Mouse (Mus musculus) erythroid progenitor cell, adult 5-6 weeks (primary cell): ENCODE measurements around the gene Gm28845. TPM values are rescaled to one million over a fixed set of nuclear protein-coding genes. Genes with fewer than 3 reads are reported as not detected.

Source experiments
- ATAC-seq: replicated peaks from 2 replicates; pipeline ENCODE4 v1.8.0; 2016; ENCODE audit warnings: moderate number of reproducible peaks, mild to moderate bottlenecking, moderate TSS enrichment, inconsistent platforms; ENCODE audit not compliant: poor library complexity, low FRiP score, severe bottlenecking
- total RNA-seq, 2 experiments: library from RNA; stranded (forward) in 1 of 2; stranded (reverse) in 1 of 2; fragments of 150-400 nt in 1 of 2; fragments of 186-747, 209-891 nt in 1 of 2; gene quantifications; 2 replicates each; pipeline versions ENCODE4 v1.2.3 to v1.2.4; 2015 to 2017; ENCODE audit warnings: low replicate concordance in 2 of 2

Gm28845 gene
- total RNA-seq (2015; ENCODE audit: low replicate concordance): not detected in 2 replicates
- total RNA-seq (2017; ENCODE audit: low replicate concordance): not detected in 2 replicates

- no peak for ATAC-seq
These were observed at the start of gene Gm28845 for GRCm38 (mm10) chr1:65119438-65119837. Gm28845 (minus strand) TSS chr1:65119558.

- no peak for ATAC-seq
These were observed 48.1 kb upstream of the Gm28845 start for GRCm38 (mm10) chr1:65167496-65167895.

- ATAC-seq: no peak
These were observed 42.9 kb upstream of the Gm28845 start for GRCm38 (mm10) chr1:65162210-65162609.

- ATAC-seq: no peak
These were observed 36.8 kb upstream of the Gm28845 start for GRCm38 (mm10) chr1:65156111-65156510.

GRCm38 (mm10) chr1:65154814-65155213 lies 35.5 kb upstream of the Gm28845 start:
- ATAC-seq: no peak

DNA sequence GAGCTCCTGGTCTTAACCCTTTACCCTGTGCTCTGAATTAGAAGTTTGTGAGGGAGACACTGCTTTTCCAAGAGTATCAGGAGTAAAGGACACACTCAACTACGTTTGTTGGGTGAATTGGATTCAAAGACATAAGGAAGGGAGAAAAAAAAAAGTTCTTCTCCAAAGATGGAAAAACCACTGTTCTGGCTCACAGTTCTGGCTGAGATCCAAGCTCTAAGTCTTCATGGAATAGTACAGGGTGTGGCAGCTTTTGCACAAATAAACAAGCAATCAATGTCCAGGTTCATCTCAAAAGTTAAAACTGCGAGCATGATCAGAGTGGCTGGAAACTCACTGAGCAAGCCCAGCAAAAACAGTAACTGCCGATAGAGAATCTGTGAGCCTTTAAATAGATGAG lies 28.6 kb upstream of the Gm28845 start:
- no peak for ATAC-seq

GRCm38 (mm10) chr1:65147326-65147725 lies 28.0 kb upstream of the Gm28845 start:
- ATAC-seq: no peak

DNA sequence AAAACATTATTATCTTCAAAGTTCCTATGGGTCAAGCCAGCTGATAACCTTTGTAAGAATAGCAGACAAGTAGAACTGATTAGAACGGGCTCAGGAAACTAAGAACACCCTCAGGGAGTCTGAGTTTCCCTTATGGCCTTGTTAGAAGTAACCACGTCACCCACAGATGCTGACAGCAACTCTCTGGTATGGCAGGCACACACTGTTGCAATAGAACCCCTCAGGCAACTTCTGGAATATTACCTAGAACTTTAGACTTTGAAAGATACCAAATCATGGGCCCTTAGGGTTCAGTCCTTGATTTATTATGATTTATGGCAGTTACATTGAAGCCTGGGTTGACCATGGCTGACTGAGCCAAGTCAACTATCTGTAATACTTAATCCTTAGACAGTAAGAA lies 27.2 kb upstream of the Gm28845 start:
- ATAC-seq: no peak

DNA sequence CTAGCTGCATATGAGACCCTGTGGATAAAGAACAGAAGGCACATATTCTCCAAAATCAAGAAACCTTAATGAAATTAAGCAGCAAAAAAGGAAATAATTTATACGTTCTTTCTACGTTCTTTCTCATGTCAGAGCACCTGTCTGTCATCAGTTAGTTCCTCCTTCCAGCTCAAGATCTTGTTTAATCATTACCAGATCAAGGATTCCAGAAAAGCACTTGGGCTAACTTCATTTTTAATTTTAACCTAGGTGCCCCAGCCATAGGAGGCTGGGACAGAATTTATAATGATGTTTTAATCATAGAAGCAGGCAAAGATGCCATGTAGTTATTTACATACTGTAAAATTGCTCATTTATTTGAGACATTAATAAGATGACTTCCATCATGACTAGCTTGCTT lies 25.4 kb upstream of the Gm28845 start:
- ATAC-seq: no peak

DNA sequence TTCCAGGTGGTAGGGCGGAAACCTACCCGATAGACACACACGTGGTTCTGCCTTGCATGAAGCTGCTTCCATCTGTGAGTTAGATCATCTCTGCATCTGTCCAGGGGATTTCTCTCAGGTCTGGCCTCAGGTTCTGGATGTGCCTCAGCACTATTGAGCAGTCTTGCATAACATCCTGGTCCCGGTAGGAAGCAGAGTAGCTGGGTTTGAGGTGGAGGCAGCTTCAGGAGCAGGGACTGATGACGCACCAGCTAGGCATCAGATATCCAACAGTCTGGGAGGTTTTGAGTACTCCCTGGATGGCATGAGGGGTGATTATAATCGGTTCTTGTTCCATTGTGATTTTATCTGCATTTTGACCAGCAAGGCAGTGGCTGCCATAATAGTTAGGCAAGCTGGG lies 18.2 kb upstream of the Gm28845 start:
- ATAC-seq: no peak

GRCm38 (mm10) chr1:65132833-65133232 lies 13.5 kb upstream of the Gm28845 start:
- ATAC-seq: no peak

- no peak for ATAC-seq
These were observed 12.3 kb upstream of the Gm28845 start for GRCm38 (mm10) chr1:65131671-65132070.

DNA sequence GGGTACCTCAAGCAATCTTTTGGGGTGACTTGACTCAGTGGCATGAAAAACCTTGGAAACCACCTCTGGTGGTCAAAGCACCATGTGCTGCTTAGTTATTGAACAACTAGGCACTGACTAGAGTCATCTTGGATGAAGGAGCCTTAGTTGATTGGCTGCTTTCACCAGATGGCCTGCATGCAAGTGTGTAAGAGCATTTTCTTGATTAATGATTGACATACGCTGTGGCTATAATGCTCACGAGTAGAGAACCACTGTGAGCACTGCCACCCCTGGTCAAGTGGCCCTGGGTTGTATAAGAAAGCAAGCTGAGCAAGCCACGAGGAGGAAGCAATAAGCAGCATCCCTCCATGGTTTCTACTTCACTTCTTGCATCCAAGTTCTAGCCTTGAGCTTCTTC lies 10.9 kb upstream of the Gm28845 start:
- no peak for ATAC-seq

GRCm38 (mm10) chr1:65129634-65130180 lies 10.3 kb upstream of the Gm28845 start:
- no peak for ATAC-seq

GRCm38 (mm10) chr1:65122574-65123372 lies 3.4 kb upstream of the Gm28845 start, which contains the start of gene D630023F18Rik:
D630023F18Rik (minus strand) TSS chr1:65123214.
- no peak for ATAC-seq

DNA sequence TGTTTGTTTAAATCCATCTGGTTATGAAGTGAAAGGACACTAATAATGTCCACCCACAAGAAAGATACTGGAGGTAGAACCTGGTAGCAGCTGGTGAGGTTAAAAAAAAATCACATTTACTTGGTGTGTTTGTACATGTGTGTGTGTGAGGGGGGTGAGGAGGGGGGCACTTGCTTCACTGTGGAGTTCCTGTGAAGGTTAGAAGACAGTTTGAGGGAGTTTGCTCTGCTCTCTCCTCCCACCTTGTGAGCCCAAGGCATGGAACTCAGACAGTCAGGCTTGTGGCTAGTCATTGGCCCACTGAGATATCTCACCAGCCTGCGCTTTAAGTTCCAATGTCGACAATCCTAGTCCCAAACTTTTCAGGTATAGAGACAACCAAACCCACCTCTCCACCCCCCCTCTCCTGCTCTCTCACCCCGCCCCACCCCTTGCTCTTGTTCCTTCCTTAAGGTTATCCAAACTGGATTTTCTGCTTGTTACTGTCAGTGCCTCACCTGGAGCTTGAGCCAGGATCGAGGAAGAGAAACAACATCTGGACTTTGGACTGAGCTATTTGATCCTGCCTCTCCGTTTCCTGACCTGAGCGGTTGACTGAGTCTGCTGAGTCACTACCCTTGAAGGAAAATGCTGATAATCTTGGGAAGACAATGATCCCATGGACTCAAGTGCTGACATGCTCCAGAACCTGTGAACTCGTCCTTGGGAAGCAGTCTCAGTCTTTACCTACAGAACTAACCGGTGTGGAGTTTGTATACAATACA lies 1.0 kb downstream of the Gm28845 start:
- ATAC-seq: no peak

DNA sequence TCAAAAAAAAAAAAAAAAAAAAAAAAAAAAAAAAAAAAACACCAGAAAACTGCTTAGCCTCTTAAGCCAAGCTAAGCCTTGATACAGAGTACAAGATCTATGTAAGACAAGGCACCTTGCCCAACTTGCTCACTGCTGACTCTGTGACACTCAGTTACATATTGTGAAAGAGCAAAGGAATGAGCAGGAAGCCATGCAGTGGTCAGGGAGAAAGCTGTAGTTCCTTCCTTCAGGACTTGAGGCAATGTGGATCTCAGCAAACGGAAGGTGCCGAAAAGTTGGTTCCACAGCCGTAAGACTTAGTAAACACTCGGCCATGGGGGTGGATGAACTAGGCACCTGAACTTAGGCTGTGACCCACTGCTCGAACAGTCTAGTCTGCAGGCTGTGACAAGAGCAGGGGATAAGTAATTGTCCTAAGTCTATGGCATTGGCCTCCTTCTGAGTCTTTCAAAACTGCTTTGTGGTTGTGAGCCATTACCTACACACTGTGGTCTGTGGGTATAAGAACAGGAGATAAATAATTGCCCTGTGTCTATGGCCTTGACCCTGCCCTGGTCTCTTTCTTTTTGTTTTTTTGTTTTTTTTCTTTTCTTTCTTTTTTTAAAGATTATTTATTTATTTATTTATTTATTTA lies 5.7 kb downstream of the Gm28845 start:
- ATAC-seq: no peak

- ATAC-seq: no peak
These were observed 6.6 kb downstream of the Gm28845 start for GRCm38 (mm10) chr1:65112807-65113196.

DNA sequence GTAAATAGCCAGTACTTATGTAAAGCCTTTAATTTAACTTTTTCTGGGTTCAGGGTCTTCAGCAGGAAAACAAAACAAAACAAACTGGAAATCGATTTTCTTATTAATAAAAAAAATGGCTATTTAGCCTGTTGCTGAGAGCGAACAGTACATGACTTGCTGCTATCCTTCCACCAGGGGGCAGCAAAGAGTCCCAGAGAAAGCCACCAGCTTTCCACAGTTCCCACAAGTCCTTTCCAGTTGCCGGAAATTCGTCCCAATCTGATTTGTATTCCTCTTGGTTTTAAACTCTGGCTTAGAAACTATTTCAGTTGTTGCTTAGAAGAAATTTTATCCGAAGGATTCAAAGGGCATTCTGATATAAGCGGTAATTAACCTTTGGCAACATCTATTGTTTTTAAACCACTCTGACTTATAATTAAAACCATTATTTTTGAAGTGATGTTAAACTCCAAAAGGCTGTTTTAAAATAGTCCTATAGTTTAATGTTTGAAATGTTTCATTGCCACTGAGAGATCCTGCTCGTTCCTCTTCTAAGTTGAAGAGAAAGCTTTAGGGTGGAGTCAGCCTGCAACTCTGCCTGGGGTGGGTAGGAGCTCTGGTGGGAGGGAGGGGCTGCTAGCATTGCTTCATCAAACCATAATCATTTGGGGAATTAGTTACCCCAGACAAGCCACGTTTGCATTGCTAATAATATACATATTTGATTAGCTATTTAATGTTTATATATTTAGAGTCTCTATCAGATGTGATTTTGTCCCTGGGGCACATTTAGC lies 7.1 kb downstream of the Gm28845 start:
- ATAC-seq: no peak
